Mouse (Mus musculus): ENCODE data around the gene Nenf. TPM values are rescaled to one million over a fixed set of nuclear protein-coding genes. Genes with fewer than 3 reads are reported as not detected.

Gene Nenf
- polyA plus RNA-seq (2014; fragmentation: Nextera tagmentation; extraction: Ambion mirVana) = 72.4 and 77.5 TPM in 2 replicates

DNA sequence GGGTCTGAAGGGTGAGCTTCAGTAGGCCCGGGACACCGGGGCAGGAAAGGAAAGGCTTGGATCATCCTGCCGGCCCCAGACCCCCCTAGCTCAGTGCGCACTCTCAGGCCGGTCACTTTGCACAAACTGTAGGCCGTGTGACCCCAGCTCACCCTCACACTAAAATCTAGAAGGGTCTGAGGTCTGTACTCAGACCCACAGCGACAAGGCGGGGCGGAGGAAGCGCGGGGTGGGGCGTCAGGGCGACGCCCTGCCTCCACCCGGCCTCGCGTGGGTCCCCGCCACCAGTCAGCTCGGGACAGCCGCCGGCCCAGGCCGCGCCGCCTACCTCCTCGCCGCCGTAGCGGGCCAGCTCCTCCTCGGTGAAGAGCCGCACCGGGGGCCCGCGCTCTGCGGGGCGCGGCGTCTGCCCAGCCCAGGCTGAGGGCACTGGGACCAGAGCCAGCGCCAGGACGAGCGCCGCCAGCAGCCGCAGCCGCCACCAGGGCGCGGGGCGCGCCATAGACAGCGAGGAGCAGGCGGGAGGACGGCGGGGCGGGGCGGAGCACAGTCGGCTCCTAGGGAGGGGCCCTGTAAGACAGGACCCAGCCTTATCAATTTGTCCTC, at the start of gene Nenf:
Gene Nenf (minus strand): TSS at position 604 of the 606 bp plus-strand sequence.
- no peaks in the 10 kb centered on the region for H3K27me3 ChIP-seq (ENCODE audit: control insufficient read depth, insufficient read depth, low read length)
- H3K4me3 ChIP-seq (ENCODE audit: low read depth, low read length) = peak within 1 kb of the TSS; percentile 58
- no peak within 1 kb of the TSS for H3K27ac ChIP-seq (ENCODE audit: low read depth, low read length)
- no peaks in the 10 kb centered on the region for H3K36me3 ChIP-seq (ENCODE audit: control insufficient read depth, insufficient read depth, low read length)
- H3K9me3 ChIP-seq (ENCODE audit: control insufficient read depth, low read length) = no peaks in the 10 kb centered on the region
- ATAC-seq (ENCODE audit: insufficient read depth, low FRiP score, low TSS enrichment) (peak; percentile 91), DNase-seq (ENCODE audit: low spot score) (peak; percentile 69)
- H3K4me2 ChIP-seq (ENCODE audit: low read depth) = peak within 1 kb of the TSS; percentile 57
- WGBS = 2% methylated on average over 51 of the region's 54 CpGs
- H3K9ac ChIP-seq (ENCODE audit: low read length) = peak within 1 kb of the TSS; percentile 86
- H3K4me1 ChIP-seq (ENCODE audit: control insufficient read depth, insufficient read depth, low read length) = peaks cover 2% of the 10 kb centered on the region; the same call in 1 of the 2 replicates

DNA sequence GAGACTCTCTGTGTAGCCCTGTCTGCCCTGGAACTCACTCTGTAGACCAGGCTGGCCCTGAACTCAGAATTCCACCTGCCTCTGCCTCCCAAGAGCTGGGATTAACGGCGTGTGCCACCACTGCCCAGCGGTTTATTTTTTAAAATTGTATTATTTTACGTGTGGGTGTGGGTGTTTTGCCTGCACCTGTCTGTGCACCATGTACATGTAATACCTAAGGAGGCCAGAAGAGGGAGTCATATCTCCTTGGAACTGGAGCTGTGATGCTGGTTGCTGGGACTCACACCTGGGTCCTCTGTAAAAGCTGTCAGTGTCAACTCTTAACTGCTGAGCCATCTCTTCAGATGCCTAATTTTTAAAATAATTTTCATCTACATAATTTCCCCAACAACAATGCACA, 46.5 kb upstream of the Nenf start:
- H3K4me3 ChIP-seq (ENCODE audit: low read depth, low read length) = no peak overlapping the region
- no peaks in the 10 kb centered on the region for H3K36me3 ChIP-seq (ENCODE audit: control insufficient read depth, insufficient read depth, low read length)
- no peaks in the 10 kb centered on the region for H3K9me3 ChIP-seq (ENCODE audit: control insufficient read depth, low read length)
- no peaks in the 10 kb centered on the region for H3K27me3 ChIP-seq (ENCODE audit: control insufficient read depth, insufficient read depth, low read length)
- ATAC-seq (ENCODE audit: insufficient read depth, low FRiP score, low TSS enrichment) (no peak), DNase-seq (ENCODE audit: low spot score) (no peak)
- H3K4me1 ChIP-seq (ENCODE audit: control insufficient read depth, insufficient read depth, low read length) = no peaks in the 10 kb centered on the region
- no peak overlapping the region for H3K27ac ChIP-seq (ENCODE audit: low read depth, low read length)
- WGBS = 74% methylated on average over 4 of the region's 4 CpGs
- no peak overlapping the region for H3K4me2 ChIP-seq (ENCODE audit: low read depth)
- H3K9ac ChIP-seq (ENCODE audit: low read length) = no peak overlapping the region

DNA sequence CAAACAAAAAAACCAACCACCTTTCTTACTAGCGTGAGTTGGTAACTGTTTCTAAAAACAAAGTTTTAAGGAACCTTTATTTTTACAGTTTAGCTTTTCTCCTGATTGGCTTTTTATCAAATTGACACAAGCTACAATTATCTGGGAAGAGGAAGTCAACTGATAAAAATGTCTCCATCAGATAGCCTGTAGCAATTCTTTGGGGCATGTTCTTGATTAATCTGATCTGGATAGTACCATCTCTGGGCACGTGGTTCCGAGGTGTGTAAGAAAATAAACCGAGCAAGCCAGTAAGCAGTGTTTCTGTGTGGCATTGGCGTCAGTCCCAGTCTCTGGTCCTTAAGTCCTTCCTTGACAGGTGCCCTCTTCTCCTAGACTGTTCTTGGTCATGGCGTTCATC, 44.4 kb upstream of the Nenf start:
- Histone ChIP-seq H3K4me3 (ENCODE audit: low read depth, low read length) (no peak overlapping the region), H3K36me3 (ENCODE audit: control insufficient read depth, insufficient read depth, low read length) (peaks cover 2% of the 10 kb centered on the region; the same call in 1 of the 2 replicates), H3K9ac (ENCODE audit: low read length) (no peak overlapping the region), H3K9me3 (ENCODE audit: control insufficient read depth, low read length) (no peaks in the 10 kb centered on the region), H3K4me2 (ENCODE audit: low read depth) (no peak overlapping the region), H3K4me1 (ENCODE audit: control insufficient read depth, insufficient read depth, low read length) (no peaks in the 10 kb centered on the region), H3K27ac (ENCODE audit: low read depth, low read length) (no peak overlapping the region), H3K27me3 (ENCODE audit: control insufficient read depth, insufficient read depth, low read length) (no peaks in the 10 kb centered on the region)
- ATAC-seq (ENCODE audit: insufficient read depth, low FRiP score, low TSS enrichment) = no peak
- WGBS = 97% methylated on average over 6 of the region's 6 CpGs
- DNase-seq (ENCODE audit: low spot score) = no peak

DNA sequence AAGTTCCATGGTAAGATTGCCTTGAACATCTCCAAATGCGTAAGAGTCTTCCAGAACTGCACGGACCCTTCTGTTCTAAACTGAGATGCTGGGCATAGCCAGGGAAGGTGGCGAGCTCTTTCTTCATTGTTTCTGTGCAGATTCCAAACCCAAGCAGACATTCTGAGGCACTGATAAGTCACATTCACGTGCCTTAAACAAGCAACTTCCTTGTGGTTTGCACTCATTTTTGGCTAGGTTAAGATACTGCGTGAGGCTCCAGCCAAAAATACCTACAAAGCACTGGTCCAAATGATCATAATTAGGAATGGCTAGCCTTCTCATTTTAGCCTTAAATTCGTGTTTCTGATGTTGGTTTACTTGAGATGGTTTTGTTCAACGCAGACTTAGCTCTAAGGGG, 41.5 kb upstream of the Nenf start:
- no peak for DNase-seq (ENCODE audit: low spot score)
- 88% methylated on average over 7 of the region's 7 CpGs for WGBS
- ATAC-seq (ENCODE audit: insufficient read depth, low FRiP score, low TSS enrichment) = no peak
- Histone ChIP-seq H3K9me3 (ENCODE audit: control insufficient read depth, low read length) (no peaks in the 10 kb centered on the region), H3K4me1 (ENCODE audit: control insufficient read depth, insufficient read depth, low read length) (no peaks in the 10 kb centered on the region), H3K9ac (ENCODE audit: low read length) (no peak overlapping the region), H3K27ac (ENCODE audit: low read depth, low read length) (no peak overlapping the region), H3K27me3 (ENCODE audit: control insufficient read depth, insufficient read depth, low read length) (no peaks in the 10 kb centered on the region), H3K4me2 (ENCODE audit: low read depth) (no peak overlapping the region), H3K4me3 (ENCODE audit: low read depth, low read length) (no peak overlapping the region), H3K36me3 (ENCODE audit: control insufficient read depth, insufficient read depth, low read length) (peaks cover 7% of the 10 kb centered on the region; the same call in 1 of the 2 replicates)

DNA sequence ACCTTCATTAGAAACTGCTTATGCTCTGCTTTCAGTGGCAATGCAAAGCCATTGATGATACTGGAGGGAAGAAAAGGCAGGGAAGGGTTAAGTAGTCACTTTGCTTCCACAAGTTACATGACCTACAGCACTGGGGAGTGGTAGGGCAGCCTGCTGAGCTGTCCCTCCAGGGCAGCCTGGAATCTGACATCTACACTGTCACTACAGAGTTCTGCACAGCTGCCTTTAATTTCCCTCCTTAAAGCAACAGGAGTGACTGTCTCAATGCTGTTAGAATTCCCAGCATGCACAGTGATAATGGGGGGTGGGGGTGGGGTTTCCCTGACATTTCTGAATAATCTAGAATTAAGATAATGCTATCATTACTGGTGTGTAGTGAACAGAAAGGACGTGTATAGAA, 38.9 kb upstream of the Nenf start:
- ATAC-seq (ENCODE audit: insufficient read depth, low FRiP score, low TSS enrichment) (no peak), DNase-seq (ENCODE audit: low spot score) (no peak)
- H3K4me2 ChIP-seq (ENCODE audit: low read depth) = no peak overlapping the region
- H3K36me3 ChIP-seq (ENCODE audit: control insufficient read depth, insufficient read depth, low read length) = peaks cover 10% of the 10 kb centered on the region; the same call in 1 of the 2 replicates
- H3K9ac ChIP-seq (ENCODE audit: low read length) = no peak overlapping the region
- no peaks in the 10 kb centered on the region for H3K4me1 ChIP-seq (ENCODE audit: control insufficient read depth, insufficient read depth, low read length)
- H3K27me3 ChIP-seq (ENCODE audit: control insufficient read depth, insufficient read depth, low read length) = no peaks in the 10 kb centered on the region
- H3K4me3 ChIP-seq (ENCODE audit: low read depth, low read length) = no peak overlapping the region
- no peak overlapping the region for H3K27ac ChIP-seq (ENCODE audit: low read depth, low read length)
- 78% methylated on average over 1 of the region's 1 CpGs for WGBS
- H3K9me3 ChIP-seq (ENCODE audit: control insufficient read depth, low read length) = no peaks in the 10 kb centered on the region

DNA sequence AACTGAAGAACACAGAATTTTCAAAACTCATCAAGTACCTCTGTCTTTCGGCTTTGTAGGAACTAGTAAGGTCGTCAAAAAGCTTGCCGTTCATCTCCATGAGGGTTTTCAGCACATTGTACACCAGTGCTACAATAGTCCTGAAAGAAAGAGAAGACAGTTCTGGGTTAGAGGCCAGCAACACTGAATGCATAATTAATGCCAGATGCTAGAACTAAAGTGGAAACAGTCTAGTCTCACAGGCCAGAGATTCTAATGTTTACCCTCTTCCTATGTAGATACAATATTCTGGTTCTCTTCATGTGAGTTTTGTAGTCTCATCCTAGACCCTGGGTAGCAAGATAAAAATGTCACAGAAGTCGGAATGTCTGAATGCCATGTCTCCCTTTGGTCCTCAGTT, 35.8 kb upstream of the Nenf start:
- no peak overlapping the region for H3K27ac ChIP-seq (ENCODE audit: low read depth, low read length)
- WGBS = 73% methylated on average over 4 of the region's 4 CpGs
- H3K4me3 ChIP-seq (ENCODE audit: low read depth, low read length) = no peak overlapping the region
- H3K9ac ChIP-seq (ENCODE audit: low read length) = no peak overlapping the region
- no peaks in the 10 kb centered on the region for H3K4me1 ChIP-seq (ENCODE audit: control insufficient read depth, insufficient read depth, low read length)
- H3K27me3 ChIP-seq (ENCODE audit: control insufficient read depth, insufficient read depth, low read length) = no peaks in the 10 kb centered on the region
- peaks cover 10% of the 10 kb centered on the region for H3K36me3 ChIP-seq (ENCODE audit: control insufficient read depth, insufficient read depth, low read length)
- ATAC-seq (ENCODE audit: insufficient read depth, low FRiP score, low TSS enrichment) (no peak), DNase-seq (ENCODE audit: low spot score) (no peak)
- no peak overlapping the region for H3K4me2 ChIP-seq (ENCODE audit: low read depth)
- no peaks in the 10 kb centered on the region for H3K9me3 ChIP-seq (ENCODE audit: control insufficient read depth, low read length)

DNA sequence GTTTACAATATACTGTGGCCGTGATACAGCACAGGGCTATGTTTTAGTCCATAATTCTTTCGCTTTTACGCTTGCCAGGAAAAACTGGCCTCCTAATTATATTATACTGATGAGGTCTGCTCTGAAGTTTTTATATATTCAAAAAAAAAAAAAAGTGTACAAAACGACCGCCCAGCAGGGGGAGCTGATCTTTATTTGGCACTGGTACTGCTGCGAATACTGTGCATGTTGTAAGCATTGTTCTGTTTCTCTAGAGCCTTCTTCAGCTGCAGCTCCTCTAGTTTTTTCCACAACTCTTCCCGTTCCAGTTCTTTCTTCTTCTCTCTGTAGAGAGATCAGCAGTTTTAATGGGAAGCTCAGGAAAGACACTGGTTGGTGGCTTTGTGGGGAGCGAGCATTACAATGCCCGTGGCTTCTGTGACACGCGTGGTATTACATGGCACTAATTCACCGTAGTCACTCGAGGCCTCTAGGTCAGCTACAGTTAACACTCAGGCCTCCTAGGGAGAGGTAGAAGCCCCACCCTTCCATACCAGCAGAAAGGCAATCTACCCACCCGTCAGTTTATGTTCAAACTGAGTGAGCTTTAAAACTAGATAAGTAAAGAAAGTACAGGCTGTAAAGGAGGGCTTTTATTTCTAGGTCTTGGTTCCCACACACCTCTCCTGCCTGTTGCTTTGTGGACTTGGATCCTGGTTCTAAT, 34.9 kb upstream of the Nenf start:
- Histone ChIP-seq H3K36me3 (ENCODE audit: control insufficient read depth, insufficient read depth, low read length) (peaks cover 10% of the 10 kb centered on the region), H3K27me3 (ENCODE audit: control insufficient read depth, insufficient read depth, low read length) (no peaks in the 10 kb centered on the region), H3K9ac (ENCODE audit: low read length) (no peak overlapping the region), H3K4me2 (ENCODE audit: low read depth) (no peak overlapping the region), H3K27ac (ENCODE audit: low read depth, low read length) (no peak overlapping the region), H3K4me1 (ENCODE audit: control insufficient read depth, insufficient read depth, low read length) (no peaks in the 10 kb centered on the region), H3K9me3 (ENCODE audit: control insufficient read depth, low read length) (no peaks in the 10 kb centered on the region), H3K4me3 (ENCODE audit: low read depth, low read length) (no peak overlapping the region)
- peak; percentile 43 for DNase-seq (ENCODE audit: low spot score)
- WGBS = 70% methylated on average over 14 of the region's 14 CpGs
- ATAC-seq (ENCODE audit: insufficient read depth, low FRiP score, low TSS enrichment) = no peak

DNA sequence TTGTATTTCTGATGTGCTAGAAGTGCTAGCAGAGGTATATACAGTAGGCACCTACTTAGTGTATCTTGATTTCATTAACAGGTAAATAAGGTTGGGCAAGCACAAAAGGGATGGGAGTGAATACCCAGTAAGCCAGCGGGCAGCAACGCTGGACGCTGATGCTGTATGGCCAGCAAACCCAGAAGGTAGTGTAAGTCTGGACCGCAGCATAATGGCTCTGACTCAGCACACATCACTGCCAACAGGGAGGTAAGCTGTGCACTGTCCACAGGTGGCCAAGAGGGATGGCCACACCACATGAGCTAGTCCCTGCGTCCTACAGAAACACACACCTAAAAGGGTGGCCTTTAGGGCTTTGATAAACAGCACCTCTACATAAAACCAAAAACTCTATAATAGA, 32.4 kb upstream of the Nenf start:
- no peak overlapping the region for H3K4me2 ChIP-seq (ENCODE audit: low read depth)
- no peak overlapping the region for H3K27ac ChIP-seq (ENCODE audit: low read depth, low read length)
- ATAC-seq (ENCODE audit: insufficient read depth, low FRiP score, low TSS enrichment) (no peak), DNase-seq (ENCODE audit: low spot score) (no peak)
- H3K4me1 ChIP-seq (ENCODE audit: control insufficient read depth, insufficient read depth, low read length) = no peaks in the 10 kb centered on the region
- 97% methylated on average over 5 of the region's 5 CpGs for WGBS
- peaks cover 3% of the 10 kb centered on the region for H3K36me3 ChIP-seq (ENCODE audit: control insufficient read depth, insufficient read depth, low read length)
- H3K9ac ChIP-seq (ENCODE audit: low read length) = no peak overlapping the region
- no peak overlapping the region for H3K4me3 ChIP-seq (ENCODE audit: low read depth, low read length)
- H3K27me3 ChIP-seq (ENCODE audit: control insufficient read depth, insufficient read depth, low read length) = no peaks in the 10 kb centered on the region
- H3K9me3 ChIP-seq (ENCODE audit: control insufficient read depth, low read length) = no peaks in the 10 kb centered on the region

DNA sequence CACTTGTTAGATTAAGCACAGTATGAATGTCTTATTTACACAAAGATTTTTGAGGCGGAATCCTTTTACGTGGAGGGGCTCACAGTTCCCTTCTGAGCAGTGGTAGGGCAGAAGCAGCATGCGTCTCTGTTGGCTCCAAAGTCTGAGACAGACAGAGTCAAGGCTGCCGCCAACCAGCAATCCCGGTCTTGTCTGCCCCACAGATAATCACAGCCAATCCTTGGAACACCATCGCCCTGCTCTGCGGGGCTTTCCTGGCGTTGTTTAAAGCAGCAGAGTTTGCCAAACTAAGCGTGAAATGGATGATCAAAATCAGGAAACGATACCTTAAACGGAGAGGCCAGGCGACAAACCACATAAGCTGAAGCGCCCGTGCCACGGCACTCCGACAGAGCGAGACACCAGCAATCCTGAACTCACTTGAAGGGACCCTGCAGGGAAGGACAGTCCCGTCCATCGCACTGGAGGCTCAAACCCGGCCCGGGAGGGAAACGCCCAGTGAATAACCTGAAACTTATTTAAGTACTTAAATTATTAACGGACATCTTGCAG, 31.6 kb upstream of the Nenf start:
- Histone ChIP-seq H3K4me1 (ENCODE audit: control insufficient read depth, insufficient read depth, low read length) (no peaks in the 10 kb centered on the region), H3K27ac (ENCODE audit: low read depth, low read length) (no peak overlapping the region), H3K9me3 (ENCODE audit: control insufficient read depth, low read length) (no peaks in the 10 kb centered on the region), H3K36me3 (ENCODE audit: control insufficient read depth, insufficient read depth, low read length) (peaks cover 3% of the 10 kb centered on the region), H3K4me2 (ENCODE audit: low read depth) (no peak overlapping the region), H3K27me3 (ENCODE audit: control insufficient read depth, insufficient read depth, low read length) (no peaks in the 10 kb centered on the region), H3K9ac (ENCODE audit: low read length) (no peak overlapping the region), H3K4me3 (ENCODE audit: low read depth, low read length) (no peak overlapping the region)
- WGBS = 89% methylated on average over 23 of the region's 23 CpGs
- ATAC-seq (ENCODE audit: insufficient read depth, low FRiP score, low TSS enrichment) = no peak
- DNase-seq (ENCODE audit: low spot score) = no peak

Measured in neural tube, embryonic 11.5 days (tissue).